Mouse (Mus musculus): Measurements from ENCODE around the gene Slc17a6. TPM values are rescaled to one million over a fixed set of nuclear protein-coding genes. Genes with fewer than 3 reads are reported as not detected.

Gene Slc17a6
- polyA plus RNA-seq (2015; fragmentation: Illumina TruSeq; extraction: RNeasy Lipid Tissue Mini Kit (QIAGEN cat#74804); ENCODE audit: insufficient read depth, low replicate concordance) = not detected

GRCm38 (mm10) chr7:51621694-51622145, at the start of gene Slc17a6:
Gene Slc17a6, plus strand, starts transcription at chr7:51622006.

Other genes with a start within 250 kb of the Slc17a6 start
- gene Ano5, start 111.0 kb upstream of the Slc17a6 start, polyA plus RNA-seq (2015; fragmentation: Illumina TruSeq; extraction: RNeasy Lipid Tissue Mini Kit (QIAGEN cat#74804); ENCODE audit: insufficient read depth, low replicate concordance) = 1.0 TPM
- 3.9 TPM for gene Gas2, start 240.0 kb downstream of the Slc17a6 start, polyA plus RNA-seq (2015; fragmentation: Illumina TruSeq; extraction: RNeasy Lipid Tissue Mini Kit (QIAGEN cat#74804); ENCODE audit: insufficient read depth, low replicate concordance)
- 4.3 TPM for gene Fancf, start 240.3 kb downstream of the Slc17a6 start, polyA plus RNA-seq (2015; fragmentation: Illumina TruSeq; extraction: RNeasy Lipid Tissue Mini Kit (QIAGEN cat#74804); ENCODE audit: insufficient read depth, low replicate concordance)